Mouse (Mus musculus) adrenal gland, adult 18-20 months (tissue): ENCODE measurements at regions not wholly inside any gene's neighbourhood (a gene's known extent, or its start where the extent isn't known, plus 50 kb on each side); places are given as distances from the start of the nearest gene placed in this dataset.

Experiments
- DNase-seq, 2 experiments: peaks; one replicate each; pipeline ENCODE4 v3.0.0; 2021 to 2022; ENCODE audit warnings: low spot score in 2 of 2

DNA sequence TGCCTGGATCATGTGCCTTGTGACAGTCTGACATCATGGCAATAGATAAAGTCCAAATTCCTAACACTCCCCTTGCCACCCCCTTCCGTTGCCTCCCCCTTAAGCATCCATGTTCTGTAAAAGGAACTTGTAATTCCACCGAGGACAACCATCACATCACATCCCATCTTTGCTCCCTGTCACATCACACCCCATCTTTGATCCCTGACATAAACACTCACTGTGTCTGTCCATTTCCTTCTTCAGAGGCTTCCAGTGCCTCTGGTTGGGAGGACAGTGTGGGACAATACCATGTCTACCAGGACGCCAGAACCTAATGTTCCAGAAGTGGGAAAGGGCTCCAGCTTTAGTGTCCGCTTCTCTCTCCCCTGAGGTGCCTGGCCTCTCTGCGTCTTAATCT lies 223.6 kb downstream of the Tex36 start:
- no peak for DNase-seq

DNA sequence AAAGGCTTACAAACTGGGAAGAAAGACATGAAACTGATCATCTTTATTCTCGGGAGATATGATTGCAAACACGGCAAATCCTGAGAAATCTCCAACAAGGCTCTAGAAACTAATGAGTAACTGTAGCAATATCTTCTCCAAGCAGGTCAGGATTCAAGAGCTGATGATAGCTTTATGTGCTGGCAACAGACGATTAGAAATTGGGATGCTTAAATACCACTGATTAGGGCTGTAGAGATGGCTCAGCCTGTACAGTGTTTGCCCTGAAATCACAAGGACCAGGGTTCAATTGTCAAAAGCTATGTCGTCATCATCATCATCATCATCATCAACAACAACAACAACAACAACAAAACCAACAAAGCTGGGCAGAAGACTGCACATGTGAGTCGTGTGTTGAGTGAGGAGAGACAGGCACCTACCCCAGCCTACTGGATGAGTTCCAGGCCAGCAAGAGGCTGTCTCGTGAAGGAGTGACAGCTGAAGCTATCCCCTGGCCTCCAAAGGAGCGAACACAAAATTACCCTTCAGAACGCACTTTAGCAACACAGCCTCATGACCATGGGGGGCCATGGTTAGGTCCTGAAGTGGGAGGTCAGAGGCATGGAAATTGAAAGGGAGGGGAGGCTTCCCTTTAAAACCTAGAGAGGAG lies 225.0 kb downstream of the Tex36 start:
- DNase-seq = no peak

DNA sequence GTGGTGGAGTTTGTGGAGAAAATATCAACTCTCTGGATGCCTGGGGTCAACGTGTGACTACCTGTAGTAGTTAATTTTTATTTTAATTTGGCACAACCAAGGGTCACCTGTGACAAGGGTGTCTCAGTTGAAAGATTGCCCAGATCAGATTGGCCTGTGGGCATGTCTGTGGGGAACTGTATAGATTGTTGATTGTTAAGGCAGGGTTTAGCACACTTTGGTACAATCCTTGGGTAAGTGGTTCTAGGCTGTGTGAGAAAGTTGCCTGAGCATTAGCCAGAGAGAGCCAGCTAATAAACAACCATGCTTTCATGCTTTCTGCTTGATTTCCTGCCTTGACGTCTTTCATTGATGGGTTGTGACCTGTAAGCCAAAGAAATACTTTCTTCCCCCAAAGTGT lies 229.3 kb downstream of the Tex36 start:
- DNase-seq = no peak

DNA sequence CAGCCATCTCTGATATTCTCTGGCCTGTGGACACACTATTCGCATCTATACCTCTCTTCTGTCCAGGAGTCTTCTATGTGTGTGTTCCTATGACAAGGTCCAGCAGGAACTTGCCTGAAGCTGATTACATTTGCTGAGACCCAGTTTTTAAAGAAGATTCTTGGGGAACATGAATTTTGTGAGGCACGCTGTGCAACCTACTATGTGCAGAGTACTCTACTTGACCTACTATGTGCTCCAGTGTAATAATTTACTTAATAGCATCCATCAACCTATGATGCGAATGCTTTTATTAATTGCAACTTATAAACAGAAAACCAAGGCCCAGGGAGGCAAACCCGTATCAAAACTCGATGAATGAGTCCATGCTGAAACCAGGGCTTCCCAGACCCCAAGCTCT lies 231.4 kb downstream of the Tex36 start:
- DNase-seq = no peak

DNA sequence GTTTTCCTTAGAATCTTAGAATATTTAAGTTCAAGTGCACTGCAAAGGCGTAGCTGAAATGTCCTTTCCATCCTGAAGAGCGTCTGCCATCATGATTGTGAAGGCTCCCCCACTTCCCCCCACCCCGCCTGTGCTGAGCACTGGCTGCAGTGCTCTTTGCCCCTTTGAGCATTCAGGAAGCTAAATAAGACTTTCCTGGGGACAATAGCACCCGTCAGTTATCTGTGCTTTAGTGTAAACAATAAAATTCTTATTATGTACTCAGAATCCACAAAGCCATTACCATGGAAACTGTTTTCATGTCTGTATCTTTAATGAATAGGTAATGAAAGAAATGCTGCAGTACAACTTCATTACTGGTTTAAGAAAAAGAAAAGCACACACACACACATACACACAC lies 237.4 kb downstream of the Tex36 start:
- no peak for DNase-seq

- no peak for DNase-seq
These were observed 204.6 kb upstream of the Ctbp2 start for GRCm38 (mm10) chr7:133328717-133329116.

DNA sequence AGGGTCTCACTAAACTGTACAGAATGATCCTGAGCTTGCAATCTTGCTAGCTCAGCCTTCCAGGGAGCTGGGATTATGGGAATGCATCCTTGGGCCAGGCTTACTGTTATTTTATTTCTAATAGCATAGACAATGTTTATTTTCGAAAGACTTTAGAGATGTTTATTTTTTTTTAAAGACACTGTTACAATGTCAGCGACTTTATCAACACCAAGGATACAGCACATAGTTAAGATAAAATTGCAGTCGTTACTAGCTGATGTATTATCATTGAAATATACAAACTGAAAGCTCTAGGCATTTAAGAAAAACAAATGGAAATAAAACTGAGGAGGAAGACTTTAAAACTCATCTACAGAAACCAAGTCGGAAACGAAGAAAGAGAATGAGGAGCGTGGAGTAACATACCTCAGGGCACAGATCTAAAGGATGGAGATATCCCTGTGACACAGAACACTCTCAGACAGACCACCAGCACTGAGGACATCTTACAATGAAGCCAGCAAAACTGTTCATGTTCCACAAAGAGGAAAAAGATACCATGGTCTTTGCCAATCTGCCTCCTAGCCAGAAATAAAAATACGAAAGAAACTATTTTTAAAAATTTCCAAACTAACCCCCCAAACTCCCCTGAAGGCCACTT lies 201.5 kb upstream of the Ctbp2 start:
- no peak for DNase-seq

DNA sequence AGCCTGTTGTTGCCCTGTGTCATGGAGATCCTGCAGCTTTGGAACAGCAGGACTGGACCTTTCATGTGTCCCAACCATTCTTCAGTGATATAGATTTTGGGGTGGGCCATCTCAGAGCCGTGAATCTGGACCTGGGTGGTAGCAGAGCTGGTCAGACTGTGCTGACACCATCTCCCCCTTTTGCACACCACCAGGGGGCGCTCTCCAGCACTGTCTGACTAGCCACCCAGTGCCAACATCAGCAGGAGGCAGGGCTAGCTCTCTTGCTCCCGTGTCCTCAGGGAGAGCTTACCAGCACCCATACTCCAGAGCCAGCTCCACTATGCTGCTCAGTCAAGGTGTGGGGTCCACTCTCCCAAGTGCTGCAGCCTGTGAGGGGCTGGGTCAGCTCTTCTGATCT lies 199.8 kb upstream of the Ctbp2 start:
- no peak for DNase-seq

- no peak for DNase-seq
These were observed 193.4 kb upstream of the Ctbp2 start for GRCm38 (mm10) chr7:133317511-133317910.

DNA sequence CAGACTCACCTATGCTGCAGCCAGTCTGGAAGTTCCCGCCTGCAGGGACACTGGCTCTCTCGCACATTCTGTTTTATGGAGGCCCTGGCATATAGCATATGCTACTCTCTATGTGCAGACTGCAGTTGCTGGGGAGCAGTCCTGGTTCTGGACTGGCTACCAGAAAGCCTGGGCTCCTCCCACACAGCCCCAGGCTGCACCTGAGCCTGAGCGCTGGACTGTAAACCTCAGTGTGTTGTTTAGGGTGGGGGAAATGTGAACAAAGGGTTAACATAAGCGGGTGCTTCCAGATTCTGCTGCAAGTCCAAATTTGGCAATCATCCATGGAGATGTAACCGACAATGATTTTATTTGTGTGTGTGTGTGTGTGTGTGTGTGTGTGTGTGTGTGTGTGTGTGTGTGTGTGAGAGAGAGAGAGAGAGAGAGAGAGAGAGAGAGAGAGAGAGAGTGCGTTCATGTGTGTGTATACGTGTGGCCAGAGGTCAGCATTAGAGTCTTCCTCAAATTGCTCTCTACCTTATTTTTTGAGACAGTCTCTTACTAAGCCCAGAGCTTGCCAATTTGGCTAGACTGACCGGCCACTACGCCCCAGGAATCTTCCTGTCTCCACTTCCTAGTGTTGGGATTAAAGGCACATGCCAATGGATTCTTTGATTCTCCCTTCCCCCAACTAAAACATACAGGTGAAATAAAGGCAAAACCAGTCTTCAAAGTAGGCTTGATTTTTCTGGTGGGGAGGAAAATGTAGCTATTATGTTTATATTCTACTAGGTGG lies 192.7 kb upstream of the Ctbp2 start:
- DNase-seq = no peak

- DNase-seq = no peak
These were observed 191.3 kb upstream of the Ctbp2 start for GRCm38 (mm10) chr7:133315197-133316029.

DNA sequence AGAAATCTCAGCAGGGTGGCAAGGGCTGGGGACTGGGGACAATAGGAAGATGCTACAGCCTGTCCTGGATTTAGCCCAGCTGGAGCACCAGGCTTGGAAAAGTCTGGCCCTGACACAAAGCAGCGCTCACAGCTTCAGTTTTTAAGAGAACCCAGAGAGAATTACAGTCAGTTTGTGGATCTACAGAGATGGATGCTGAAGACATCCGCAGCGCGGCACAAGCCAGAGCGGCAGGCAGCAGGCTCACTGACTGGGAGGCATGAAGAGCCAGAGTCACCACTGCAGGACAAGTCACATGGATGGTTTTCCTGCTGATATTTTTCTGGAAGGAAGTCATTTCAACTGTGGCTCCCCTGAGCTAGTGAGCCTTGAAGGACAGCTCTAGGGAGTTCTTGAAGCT lies 189.0 kb upstream of the Ctbp2 start:
- DNase-seq = no peak

- DNase-seq = no peak
These were observed 187.1 kb upstream of the Ctbp2 start for GRCm38 (mm10) chr7:133311116-133311801.

DNA sequence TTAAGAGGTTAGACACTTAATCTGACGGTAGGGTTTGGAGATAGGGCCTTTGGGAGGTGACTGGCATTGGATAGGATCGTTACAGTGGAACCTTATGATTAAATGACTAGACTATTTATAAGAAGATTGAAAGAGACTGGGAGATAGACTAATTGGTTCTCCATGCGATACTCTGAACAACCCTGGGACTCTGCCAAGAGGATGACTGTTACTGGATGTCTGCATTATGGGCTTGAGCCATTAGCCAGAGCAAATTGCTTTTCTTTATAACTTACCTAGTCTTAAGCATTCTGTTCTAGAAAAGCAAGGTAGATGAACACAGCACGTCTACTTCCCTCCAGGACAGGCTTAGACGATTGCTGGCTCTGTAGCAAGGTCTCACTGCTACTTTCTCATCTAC lies 180.3 kb upstream of the Ctbp2 start:
- peak in 1 of 2 experiments; percentile 16 for DNase-seq

DNA sequence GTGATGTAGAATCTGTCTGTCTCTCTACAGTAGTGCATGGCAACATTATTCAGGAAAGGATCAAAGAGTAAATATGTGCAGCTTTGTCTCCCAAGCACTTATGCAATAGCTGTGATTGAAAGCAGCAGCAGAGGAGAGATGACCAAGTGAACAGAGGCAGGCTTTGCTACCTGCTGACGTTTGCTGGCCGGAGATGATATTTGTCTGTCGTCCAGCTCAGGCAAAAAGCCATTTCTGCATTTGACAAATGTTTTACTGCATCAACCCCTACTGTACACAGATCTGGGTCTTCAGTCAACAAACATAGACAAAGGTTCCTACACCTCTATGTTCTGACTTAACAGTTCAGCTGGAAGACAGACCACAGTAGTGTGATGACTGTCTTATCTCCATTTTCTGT lies 166.3 kb upstream of the Ctbp2 start:
- no peak for DNase-seq

DNA sequence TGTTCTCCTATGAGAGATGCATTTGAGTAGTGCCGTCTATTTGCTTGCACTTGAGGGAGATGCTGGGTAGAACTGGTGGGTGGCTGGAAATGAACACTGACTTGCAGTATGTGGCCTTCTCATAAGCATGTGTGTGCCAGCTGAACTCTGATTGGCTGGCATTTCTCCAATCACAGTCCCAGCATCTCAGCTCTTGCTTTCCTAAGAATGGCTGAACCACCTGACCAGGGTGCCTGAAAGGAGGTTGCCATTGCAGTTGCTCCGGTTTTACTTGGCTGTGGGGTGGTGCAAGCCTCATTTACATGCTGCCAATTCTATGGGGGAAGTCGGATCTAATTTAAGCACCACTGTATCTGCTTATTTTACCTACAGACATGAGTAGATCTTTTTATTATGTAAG lies 164.1 kb upstream of the Ctbp2 start:
- no peak for DNase-seq

DNA sequence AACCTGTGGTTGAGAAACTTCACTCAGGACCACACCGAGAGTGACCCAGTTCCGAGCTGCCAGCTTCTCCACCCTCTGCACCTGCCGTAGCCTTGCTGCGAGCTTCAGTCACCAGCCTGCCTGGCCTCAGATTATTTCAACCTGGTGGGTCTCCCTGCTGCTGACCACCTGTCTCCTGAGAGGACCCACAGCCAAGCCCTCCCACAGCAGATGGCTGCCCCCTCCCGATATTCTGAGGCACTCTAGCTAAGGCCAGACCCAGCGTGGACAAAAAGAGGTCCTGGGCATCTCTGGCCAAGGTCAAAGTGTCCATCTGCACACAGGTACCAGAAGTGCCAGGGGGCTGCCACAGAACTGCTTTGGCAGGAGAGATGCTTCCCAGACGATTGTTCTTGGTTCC lies 162.7 kb upstream of the Ctbp2 start:
- no peak for DNase-seq

DNA sequence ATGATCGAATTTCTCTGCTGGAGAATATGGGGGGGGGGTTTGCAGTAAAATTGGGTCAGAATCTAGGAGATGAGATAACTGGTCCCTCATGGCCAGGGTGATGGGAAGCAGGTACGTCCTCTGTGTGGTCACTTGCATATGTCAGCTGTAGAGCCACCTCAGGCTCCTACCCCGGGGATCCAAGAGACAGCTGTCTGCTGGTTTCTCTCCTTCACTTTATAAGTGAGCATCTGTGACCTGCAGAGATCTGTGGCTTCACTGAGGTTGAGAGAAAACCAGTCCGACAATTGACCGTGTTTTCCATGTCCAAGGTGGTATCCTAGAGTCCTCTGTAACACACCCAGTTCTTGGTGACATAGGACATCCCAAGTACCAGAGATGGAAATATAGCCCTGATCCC lies 162.1 kb upstream of the Ctbp2 start:
- DNase-seq = no peak

- DNase-seq = no peak
These were observed 138.0 kb upstream of the Ctbp2 start for GRCm38 (mm10) chr7:133262161-133262560.

- no peak for DNase-seq
These were observed 135.0 kb upstream of the Ctbp2 start for GRCm38 (mm10) chr7:133259143-133259542.

GRCm38 (mm10) chr7:133256831-133257230 lies 132.7 kb upstream of the Ctbp2 start:
- DNase-seq = no peak
